Mouse (Mus musculus): ENCODE results near the gene Crabp1.

DNA sequence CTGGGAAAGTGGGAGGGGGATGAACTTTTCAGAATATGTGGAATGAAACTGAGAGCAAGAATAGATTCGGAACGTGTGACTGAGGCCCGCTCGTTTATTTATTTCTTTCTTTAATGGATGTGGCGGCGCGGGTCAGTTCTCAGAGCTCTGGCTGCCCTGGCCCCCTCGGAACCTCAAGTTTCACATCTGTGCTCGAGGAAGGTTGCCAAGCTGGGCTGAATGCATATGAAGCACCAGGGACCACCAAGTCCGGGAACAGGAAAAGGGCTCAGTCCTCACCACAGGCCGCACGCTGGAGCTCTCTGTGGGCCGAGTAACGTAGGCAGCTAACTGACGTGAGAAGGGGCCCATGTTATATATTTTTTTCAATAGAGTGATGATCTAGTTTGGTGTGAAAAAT lies 18.0 kb downstream of the Crabp1 start:
- no peak for TF ChIP-seq FLI1 (IDR thresholded peaks at IDR 0.05; ENCODE audit: low read length)
- no peak for TF ChIP-seq GATA1 (IDR thresholded peaks at IDR 0.05; ENCODE audit: borderline replicate concordance, low read length)

All from megakaryocyte, embryonic 14.5 days (primary cell).